Mouse (Mus musculus): ENCODE measurements around the gene D3Ertd254e. TPM values are rescaled to one million over a fixed set of nuclear protein-coding genes. Genes with fewer than 3 reads are reported as not detected.

D3Ertd254e gene
- total RNA-seq, 2 experiments from 2014 or later: 7.2 to 7.6 TPM

DNA sequence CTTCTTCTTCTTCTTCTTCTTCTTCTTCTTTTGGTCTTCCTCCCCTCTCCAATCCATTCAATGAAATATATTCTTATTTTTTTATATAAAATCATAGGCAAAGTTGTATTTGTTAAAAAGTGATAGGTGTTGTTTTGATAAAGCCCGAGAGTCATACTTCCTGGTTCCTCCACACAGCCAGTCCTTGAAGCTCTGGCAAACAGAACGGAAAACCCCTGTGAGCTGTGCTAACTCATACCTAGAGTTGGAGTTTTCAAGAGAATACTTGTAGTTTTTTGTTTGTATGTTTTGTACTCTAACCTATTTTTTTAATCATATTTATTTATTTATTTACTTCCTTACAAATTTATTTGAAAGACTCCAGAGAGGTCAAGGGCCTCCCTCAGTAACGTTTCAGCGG, 61.9 kb downstream of the D3Ertd254e start:
- no peak for DNase-seq

Other genes with a start within 250 kb of the D3Ertd254e start
- 10 to 100 TPM; 74.5 to 78.0 TPM for gene Dcun1d1, start 213.6 kb upstream of the D3Ertd254e start, total RNA-seq (2021)
- gene Mccc1, start 150.3 kb upstream of the D3Ertd254e start, total RNA-seq (2021): 100 to 1,000 TPM in 1 of 2 experiments, 10 to 100 TPM in 1; 86.7 to 120 TPM
- under 1 TPM; 0.07 to 0.10 TPM for gene Ccdc144b, start 97.5 kb upstream of the D3Ertd254e start, total RNA-seq (2021)
- 10 to 100 TPM; 42.6 to 51.5 TPM for gene Acad9, start 85.0 kb upstream of the D3Ertd254e start, total RNA-seq (2021)
- not detected for gene Qrfpr, start 71.3 kb downstream of the D3Ertd254e start, total RNA-seq (2021)

Measured in adrenal gland, postnatal 36 days (tissue).